Mouse (Mus musculus): ENCODE measurements around the gene Upp2. TPM values are rescaled to one million over a fixed set of nuclear protein-coding genes. Genes with fewer than 3 reads are reported as not detected.

Gene Upp2
- polyA plus RNA-seq, 1 experiment from 2014 or later, result 7.5 TPM

DNA sequence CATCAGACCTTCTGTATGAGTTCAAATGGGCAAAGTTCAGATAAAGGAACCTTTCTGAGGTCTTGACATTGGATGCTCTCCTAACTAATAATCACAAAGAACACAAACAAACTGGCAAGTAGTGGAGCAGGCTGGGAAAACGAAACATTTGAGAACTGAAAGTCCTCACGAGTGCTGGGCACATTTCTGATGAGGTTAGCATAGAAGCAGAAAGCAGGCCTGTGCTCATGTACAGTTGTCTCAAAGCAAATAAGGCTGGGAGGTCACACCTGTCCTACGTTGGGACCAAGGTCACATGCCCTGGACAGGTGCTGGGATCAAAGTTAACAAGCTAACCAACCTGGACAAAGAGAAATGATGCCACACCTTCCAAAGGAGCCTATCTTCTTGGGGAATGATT lies 187.6 kb downstream of the Upp2 start:
- H3K4me3 ChIP-seq (ENCODE audit: control insufficient read depth in 1 of 2, insufficient read depth in 1 of 2, low read depth in 1 of 2, low read length in 2 of 2), result no peak overlapping the region
- 0 out of 2 replicates have a peak, but pooled peaks cover 4% of the 10 kb centered on the region for H3K9me3 ChIP-seq (ENCODE audit: control insufficient read depth, low read length)
- ATAC-seq (ENCODE audit: insufficient number of reproducible peaks, insufficient read depth, low FRiP score, low read depth), result no peak
- no peaks in the 10 kb centered on the region for H3K27me3 ChIP-seq (ENCODE audit: control insufficient read depth, insufficient read depth, low read length)
- H3K36me3 ChIP-seq (ENCODE audit: control insufficient read depth, insufficient read depth, low read length), result no peaks in the 10 kb centered on the region
- no peak overlapping the region for H3K9ac ChIP-seq (ENCODE audit: low read length)
- no peak overlapping the region for H3K27ac ChIP-seq (replicated peaks in 1 of 2; ENCODE audit: control insufficient read depth in 1 of 2, insufficient read depth in 1 of 2, low read depth in 2 of 2, low read length in 2 of 2)
- no peak overlapping the region for H3K4me2 ChIP-seq (ENCODE audit: low read length)
- 78% methylated on average over 3 of the region's 3 CpGs for WGBS
- no peaks in the 10 kb centered on the region for H3K4me1 ChIP-seq (ENCODE audit: control insufficient read depth in 2 of 2, insufficient read depth in 2 of 2, low read length in 2 of 2)

DNA sequence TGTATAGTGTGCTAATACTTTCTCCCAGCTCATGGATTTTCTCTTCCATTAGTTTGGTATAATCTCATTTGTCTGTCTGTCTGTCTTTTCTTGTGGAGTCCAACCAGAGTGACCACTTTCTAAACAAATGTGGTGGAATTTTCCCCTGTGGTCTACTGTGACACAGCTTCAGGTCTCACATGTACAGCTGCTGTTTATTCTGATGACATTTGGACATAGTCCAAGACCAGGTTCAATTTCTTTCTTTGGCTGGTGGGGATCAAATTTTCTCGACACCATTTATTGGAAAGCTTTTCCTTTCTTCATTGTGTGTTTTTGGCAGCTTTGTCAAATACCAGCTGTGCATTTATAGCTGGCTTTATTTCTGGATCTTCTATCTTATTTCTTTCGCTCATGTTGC lies 191.0 kb downstream of the Upp2 start:
- no peak for ATAC-seq (ENCODE audit: insufficient number of reproducible peaks, insufficient read depth, low FRiP score, low read depth)
- Histone ChIP-seq H3K27ac (replicated peaks in 1 of 2; ENCODE audit: control insufficient read depth in 1 of 2, insufficient read depth in 1 of 2, low read depth in 2 of 2, low read length in 2 of 2) (no peak overlapping the region), H3K36me3 (ENCODE audit: control insufficient read depth, insufficient read depth, low read length) (no peaks in the 10 kb centered on the region), H3K4me2 (ENCODE audit: low read length) (no peak overlapping the region), H3K4me3 (ENCODE audit: control insufficient read depth in 1 of 2, insufficient read depth in 1 of 2, low read depth in 1 of 2, low read length in 2 of 2) (no peak overlapping the region), H3K4me1 (ENCODE audit: control insufficient read depth in 2 of 2, insufficient read depth in 2 of 2, low read length in 2 of 2) (no peaks in the 10 kb centered on the region), H3K27me3 (ENCODE audit: control insufficient read depth, insufficient read depth, low read length) (no peaks in the 10 kb centered on the region), H3K9me3 (ENCODE audit: control insufficient read depth, low read length) (no peaks in the 10 kb centered on the region), H3K9ac (ENCODE audit: low read length) (no peak overlapping the region)
- 77% methylated on average over 2 of the region's 2 CpGs for WGBS

GRCm38 (mm10) chr2:58759676-58760075 lies 192.6 kb downstream of the Upp2 start:
- Histone ChIP-seq H3K4me1 (ENCODE audit: control insufficient read depth in 2 of 2, insufficient read depth in 2 of 2, low read length in 2 of 2) (no peaks in the 10 kb centered on the region), H3K4me2 (ENCODE audit: low read length) (no peak overlapping the region), H3K4me3 (ENCODE audit: control insufficient read depth in 1 of 2, insufficient read depth in 1 of 2, low read depth in 1 of 2, low read length in 2 of 2) (no peak overlapping the region), H3K27me3 (ENCODE audit: control insufficient read depth, insufficient read depth, low read length) (no peaks in the 10 kb centered on the region), H3K9ac (ENCODE audit: low read length) (no peak overlapping the region), H3K36me3 (ENCODE audit: control insufficient read depth, insufficient read depth, low read length) (no peaks in the 10 kb centered on the region), H3K27ac (replicated peaks in 1 of 2; ENCODE audit: control insufficient read depth in 1 of 2, insufficient read depth in 1 of 2, low read depth in 2 of 2, low read length in 2 of 2) (no peak overlapping the region), H3K9me3 (ENCODE audit: control insufficient read depth, low read length) (no peaks in the 10 kb centered on the region)
- WGBS, result 49% methylated on average over 5 of the region's 5 CpGs
- ATAC-seq (ENCODE audit: insufficient number of reproducible peaks, insufficient read depth, low FRiP score, low read depth), result no peak

- no peak for ATAC-seq (ENCODE audit: insufficient number of reproducible peaks, insufficient read depth, low FRiP score, low read depth)
- 59% methylated on average over 8 of the region's 8 CpGs for WGBS
- H3K27ac ChIP-seq (replicated peaks in 1 of 2; ENCODE audit: control insufficient read depth in 1 of 2, insufficient read depth in 1 of 2, low read depth in 2 of 2, low read length in 2 of 2), result no peak overlapping the region
- H3K36me3 ChIP-seq (ENCODE audit: control insufficient read depth, insufficient read depth, low read length), result no peaks in the 10 kb centered on the region
- H3K9ac ChIP-seq (ENCODE audit: low read length), result no peak overlapping the region
- H3K4me1 ChIP-seq (ENCODE audit: control insufficient read depth in 2 of 2, insufficient read depth in 2 of 2, low read length in 2 of 2), result no peaks in the 10 kb centered on the region
- no peak overlapping the region for H3K4me2 ChIP-seq (ENCODE audit: low read length)
- no peak overlapping the region for H3K4me3 ChIP-seq (ENCODE audit: control insufficient read depth in 1 of 2, insufficient read depth in 1 of 2, low read depth in 1 of 2, low read length in 2 of 2)
- no peaks in the 10 kb centered on the region for H3K9me3 ChIP-seq (ENCODE audit: control insufficient read depth, low read length)
- H3K27me3 ChIP-seq (ENCODE audit: control insufficient read depth, insufficient read depth, low read length), result no peaks in the 10 kb centered on the region
Observed at GRCm38 (mm10) chr2:58765141-58765540, 198.0 kb downstream of the Upp2 start.

DNA sequence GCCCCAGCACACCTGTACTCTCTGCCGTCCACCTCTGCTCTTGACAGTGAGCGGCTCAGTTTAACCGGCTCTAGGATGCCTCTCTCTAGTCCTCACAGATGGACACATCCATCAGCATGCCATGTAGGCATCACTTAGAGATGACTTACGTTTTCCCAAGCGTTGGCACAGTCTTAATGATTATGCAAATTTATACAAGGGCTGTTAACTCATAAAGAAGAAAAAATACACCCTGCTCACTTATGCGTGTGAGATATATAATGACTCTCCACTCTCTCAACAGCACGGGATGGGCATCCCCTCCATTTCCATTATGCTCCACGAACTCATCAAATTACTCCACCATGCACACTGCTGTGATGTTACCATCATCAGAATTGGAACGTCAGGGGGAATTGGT lies 206.7 kb downstream of the Upp2 start:
- no peak overlapping the region for H3K4me2 ChIP-seq (ENCODE audit: low read length)
- no peak overlapping the region for H3K9ac ChIP-seq (ENCODE audit: low read length)
- H3K27ac ChIP-seq (replicated peaks in 1 of 2; ENCODE audit: control insufficient read depth in 1 of 2, insufficient read depth in 1 of 2, low read depth in 2 of 2, low read length in 2 of 2), result no peak overlapping the region
- H3K36me3 ChIP-seq (ENCODE audit: control insufficient read depth, insufficient read depth, low read length), result no peaks in the 10 kb centered on the region
- ATAC-seq (ENCODE audit: insufficient number of reproducible peaks, insufficient read depth, low FRiP score, low read depth), result no peak
- WGBS, result 87% methylated on average over 9 of the region's 9 CpGs
- no peaks in the 10 kb centered on the region for H3K4me1 ChIP-seq (ENCODE audit: control insufficient read depth in 2 of 2, insufficient read depth in 2 of 2, low read length in 2 of 2)
- H3K9me3 ChIP-seq (ENCODE audit: control insufficient read depth, low read length), result no peaks in the 10 kb centered on the region
- no peak overlapping the region for H3K4me3 ChIP-seq (ENCODE audit: control insufficient read depth in 1 of 2, insufficient read depth in 1 of 2, low read depth in 1 of 2, low read length in 2 of 2)
- H3K27me3 ChIP-seq (ENCODE audit: control insufficient read depth, insufficient read depth, low read length), result no peaks in the 10 kb centered on the region

DNA sequence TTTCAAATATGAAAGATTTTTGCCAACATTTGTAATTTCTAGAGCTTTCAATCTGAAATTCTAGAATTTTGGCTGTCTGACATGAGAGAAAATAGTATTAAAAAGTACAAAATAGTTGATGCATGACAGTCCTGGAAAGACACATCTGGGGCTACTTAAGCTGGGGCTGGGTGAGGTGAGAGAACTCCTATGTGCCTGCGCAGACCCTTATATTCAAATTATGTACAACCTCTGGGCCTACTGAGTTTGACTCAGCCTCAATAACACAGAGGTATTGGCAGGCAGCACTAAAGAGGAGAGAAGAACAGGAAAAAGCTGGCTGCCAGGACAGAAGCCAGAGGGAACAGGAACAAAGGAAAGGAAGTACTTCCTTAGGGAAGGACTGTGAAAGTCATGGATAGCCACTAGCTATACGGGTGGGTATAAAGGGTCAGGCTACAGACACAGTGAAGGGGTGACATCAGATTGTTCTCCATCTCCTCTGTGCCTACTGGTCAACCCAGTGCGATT lies 211.9 kb downstream of the Upp2 start:
- Histone ChIP-seq H3K4me3 (ENCODE audit: control insufficient read depth in 1 of 2, insufficient read depth in 1 of 2, low read depth in 1 of 2, low read length in 2 of 2) (no peak overlapping the region), H3K27ac (replicated peaks in 1 of 2; ENCODE audit: control insufficient read depth in 1 of 2, insufficient read depth in 1 of 2, low read depth in 2 of 2, low read length in 2 of 2) (no peak overlapping the region), H3K9me3 (ENCODE audit: control insufficient read depth, low read length) (no peaks in the 10 kb centered on the region), H3K4me1 (ENCODE audit: control insufficient read depth in 2 of 2, insufficient read depth in 2 of 2, low read length in 2 of 2) (no peaks in the 10 kb centered on the region), H3K27me3 (ENCODE audit: control insufficient read depth, insufficient read depth, low read length) (no peaks in the 10 kb centered on the region), H3K9ac (ENCODE audit: low read length) (no peak overlapping the region), H3K36me3 (ENCODE audit: control insufficient read depth, insufficient read depth, low read length) (no peaks in the 10 kb centered on the region), H3K4me2 (ENCODE audit: low read length) (no peak overlapping the region)
- WGBS, result 84% methylated on average over 3 of the region's 3 CpGs
- no peak for ATAC-seq (ENCODE audit: insufficient number of reproducible peaks, insufficient read depth, low FRiP score, low read depth)

DNA sequence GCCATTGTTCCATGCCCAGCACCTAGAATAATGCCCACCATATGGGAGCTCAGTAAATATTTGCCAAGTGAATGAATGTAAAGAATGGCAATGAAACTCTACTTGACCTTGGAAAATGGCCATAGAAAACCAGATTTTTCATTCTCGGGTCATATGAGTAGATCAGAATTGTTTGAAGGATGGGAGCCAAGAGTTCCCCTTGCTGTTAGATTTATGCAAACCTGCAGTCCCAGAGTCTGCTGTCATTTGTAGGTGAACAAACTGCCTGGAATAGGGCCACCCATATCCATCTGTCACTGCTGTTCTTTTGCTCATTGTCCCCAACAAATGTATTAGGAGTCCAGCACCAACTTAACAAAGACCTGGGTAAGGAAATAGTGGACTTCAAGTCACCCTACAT lies 216.4 kb downstream of the Upp2 start:
- no peak overlapping the region for H3K4me2 ChIP-seq (ENCODE audit: low read length)
- H3K36me3 ChIP-seq (ENCODE audit: control insufficient read depth, insufficient read depth, low read length), result no peaks in the 10 kb centered on the region
- 83% methylated on average over 1 of the region's 1 CpGs for WGBS
- ATAC-seq (ENCODE audit: insufficient number of reproducible peaks, insufficient read depth, low FRiP score, low read depth), result no peak
- H3K4me3 ChIP-seq (ENCODE audit: control insufficient read depth in 1 of 2, insufficient read depth in 1 of 2, low read depth in 1 of 2, low read length in 2 of 2), result no peak overlapping the region
- peaks cover 0 to 2% of the 10 kb centered on the region in 2 experiments; a peak in 1 of 4 replicates for H3K4me1 ChIP-seq (ENCODE audit: control insufficient read depth in 2 of 2, insufficient read depth in 2 of 2, low read length in 2 of 2)
- H3K9me3 ChIP-seq (ENCODE audit: control insufficient read depth, low read length), result no peaks in the 10 kb centered on the region
- no peaks in the 10 kb centered on the region for H3K27me3 ChIP-seq (ENCODE audit: control insufficient read depth, insufficient read depth, low read length)
- H3K27ac ChIP-seq (replicated peaks in 1 of 2; ENCODE audit: control insufficient read depth in 1 of 2, insufficient read depth in 1 of 2, low read depth in 2 of 2, low read length in 2 of 2), result no peak overlapping the region
- H3K9ac ChIP-seq (ENCODE audit: low read length), result no peak overlapping the region

GRCm38 (mm10) chr2:58786177-58786576 lies 219.1 kb downstream of the Upp2 start:
- H3K9me3 ChIP-seq (ENCODE audit: control insufficient read depth, low read length), result no peaks in the 10 kb centered on the region
- H3K27me3 ChIP-seq (ENCODE audit: control insufficient read depth, insufficient read depth, low read length), result no peaks in the 10 kb centered on the region
- no peak overlapping the region for H3K9ac ChIP-seq (ENCODE audit: low read length)
- H3K36me3 ChIP-seq (ENCODE audit: control insufficient read depth, insufficient read depth, low read length), result no peaks in the 10 kb centered on the region
- WGBS, result 68% methylated on average over 3 of the region's 3 CpGs
- H3K4me2 ChIP-seq (ENCODE audit: low read length), result no peak overlapping the region
- peaks cover 0 to 2% of the 10 kb centered on the region in 2 experiments; a peak in 1 of 4 replicates for H3K4me1 ChIP-seq (ENCODE audit: control insufficient read depth in 2 of 2, insufficient read depth in 2 of 2, low read length in 2 of 2)
- ATAC-seq (ENCODE audit: insufficient number of reproducible peaks, insufficient read depth, low FRiP score, low read depth), result no peak
- no peak overlapping the region for H3K27ac ChIP-seq (replicated peaks in 1 of 2; ENCODE audit: control insufficient read depth in 1 of 2, insufficient read depth in 1 of 2, low read depth in 2 of 2, low read length in 2 of 2)
- no peak overlapping the region for H3K4me3 ChIP-seq (ENCODE audit: control insufficient read depth in 1 of 2, insufficient read depth in 1 of 2, low read depth in 1 of 2, low read length in 2 of 2)
